Mouse (Mus musculus) liver, embryonic 14.5 days (tissue): ENCODE results near the gene Abi2.

Source experiments
- CTCF ChIP-seq: IDR thresholded peaks from 2 replicates; pipeline ENCODE4 v1.5.1; 2016; ENCODE audit warnings: antibody characterized with exemption, low read depth, control low read depth
- EP300 ChIP-seq: IDR thresholded peaks from 2 replicates; pipeline ENCODE4 v1.6.1; 2016; ENCODE audit warnings: antibody characterized with exemption, low read depth

- TF ChIP-seq CTCF (no peak), EP300 (no peak)
These were observed 81.1 kb downstream of the Abi2 start for GRCm38 (mm10) chr1:60490510-60490909.
